Mouse (Mus musculus): ENCODE results near the gene St3gal4. TPM values are rescaled to one million over a fixed set of nuclear protein-coding genes. Genes with fewer than 3 reads are reported as not detected.

St3gal4 gene
- 31.3 and 32.5 TPM in 2 replicates for polyA plus RNA-seq (2021; fragmentation: Nextera tagmentation)
- long read RNA-seq, experiment 1, transcript St3gal4-201 (11 exons, 2,095 nt) = major isoform, 83 of 97 reads
- long read RNA-seq, experiment 1, partial matches to known transcripts = 7 of 97 reads
- long read RNA-seq, experiment 1, other reads (novel, unspliced or antisense) = 7 of 97 reads
- long read RNA-seq, experiment 2, transcript St3gal4-201 (11 exons, 2,095 nt) = major isoform, 162 of 176 reads
- long read RNA-seq, experiment 2, partial matches to known transcripts = 4 of 176 reads
- long read RNA-seq, experiment 2, other reads (novel, unspliced or antisense) = 10 of 176 reads

DNA sequence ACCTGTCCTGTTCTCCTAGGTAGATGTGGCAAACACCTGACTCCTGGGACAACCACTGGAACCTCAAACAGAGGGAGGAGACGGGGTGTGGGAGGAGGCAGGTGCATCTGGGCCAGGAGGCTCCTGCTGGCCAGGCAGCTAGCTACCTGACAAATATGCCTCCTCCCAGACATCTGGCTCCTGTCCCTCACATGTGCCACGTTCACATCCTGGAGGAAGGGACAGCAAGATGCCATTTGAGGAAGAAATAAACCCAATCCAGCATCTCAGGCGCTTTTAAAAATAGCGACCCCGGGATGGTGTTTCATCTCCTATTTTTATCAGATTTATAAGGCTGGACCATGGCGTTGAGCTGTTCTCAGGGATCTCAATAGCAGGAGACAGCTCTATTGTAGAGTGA is at the start of gene St3gal4:
St3gal4 (minus strand) TSS at position 101 of the 400 bp plus-strand sequence.

Other genes starting within 250 kb of the St3gal4 start
- 20.8 and 21.0 TPM in 2 replicates for gene Dcps, start 56.8 kb upstream of the St3gal4 start, polyA plus RNA-seq (2021; fragmentation: Nextera tagmentation)
- 82.1 and 95.5 TPM in 2 replicates for gene Srpr, start 80.9 kb upstream of the St3gal4 start, polyA plus RNA-seq (2021; fragmentation: Nextera tagmentation)
- gene Tirap, start 81.0 kb upstream of the St3gal4 start, polyA plus RNA-seq (2021; fragmentation: Nextera tagmentation) = 2.2 and 2.7 TPM in 2 replicates
- gene Foxred1, start 91.8 kb upstream of the St3gal4 start, polyA plus RNA-seq (2021; fragmentation: Nextera tagmentation) = 14.7 and 16.4 TPM in 2 replicates
- 15.5 TPM in 2 replicates for gene Fam118b, start 148.5 kb upstream of the St3gal4 start, polyA plus RNA-seq (2021; fragmentation: Nextera tagmentation)
- gene Rpusd4, start 148.6 kb upstream of the St3gal4 start, polyA plus RNA-seq (2021; fragmentation: Nextera tagmentation) = 9.8 and 10.4 TPM in 2 replicates